7 mouse cellular contexts compared by ENCODE assay signal in the genomic region with DNA sequence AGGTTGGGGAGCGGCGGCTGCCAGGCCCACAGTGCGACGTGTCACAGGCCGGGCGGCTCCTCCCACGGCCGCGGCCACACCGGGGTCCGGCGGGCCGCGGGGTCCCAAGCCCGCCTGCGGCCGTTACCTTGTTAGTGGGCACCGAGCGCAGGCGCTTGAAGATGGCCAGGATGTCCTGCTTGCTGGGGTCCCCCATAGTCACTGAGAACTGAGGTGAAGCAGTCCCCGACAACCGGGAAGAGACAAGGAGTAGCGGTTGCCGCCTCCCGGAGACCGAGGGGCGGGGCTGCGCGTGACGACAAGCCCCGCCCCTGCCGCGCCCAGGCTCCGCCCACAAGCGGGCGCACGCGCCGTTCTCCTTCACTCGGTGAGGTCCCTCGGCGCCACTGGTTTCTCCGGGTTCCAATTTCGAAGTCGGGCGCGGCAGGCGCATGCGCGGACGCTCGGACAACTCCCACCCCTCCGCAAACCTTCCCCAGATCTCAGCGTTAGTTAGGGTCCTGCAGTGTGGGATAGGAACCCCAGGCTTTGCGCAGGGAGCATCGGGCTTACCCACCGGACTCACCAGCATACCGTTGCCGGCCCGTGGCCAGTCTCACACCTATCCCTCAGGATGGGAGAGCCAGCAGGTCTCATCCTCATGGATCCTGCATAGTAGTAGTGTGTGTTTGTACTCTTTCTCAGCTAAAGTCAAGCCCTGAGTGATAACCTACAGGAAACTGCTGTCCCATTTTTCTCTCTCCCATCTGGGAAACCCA. TPM values are rescaled to one million over a fixed set of nuclear protein-coding genes. Genes with fewer than 3 reads are reported as not detected.
A peak's percentile ranks its signal among the peaks of the same experiment; 100 is the strongest.
DNase-seq lines count a peak whose midpoint lies in the region; ATAC-seq lines count a peak whose summit lies in the region.

TSS of gene Arfgap3 (minus strand) at position 294 of the 758 bp plus-strand sequence.

- peak within 1 kb of the TSS; percentile 91 for H3K27ac ChIP-seq in intestine, embryonic 15.5 days
- H3K27ac ChIP-seq in midbrain, embryonic 10.5 days (replicated peaks): peak within 1 kb of the TSS; percentile 89

- WGBS in intestine, embryonic 15.5 days: under 1% methylated on average over 60 of the region's 60 CpGs
- WGBS in midbrain, embryonic 10.5 days: under 1% methylated on average over 57 of the region's 60 CpGs

- DNase-seq in adrenal gland, adult 18-20 months (ENCODE audit: low spot score in 2 of 2): peak; percentile 97
- peak; percentile 97 for DNase-seq in embryo, embryonic 11 days
- DNase-seq in gastrocnemius, postnatal 36 days: peak; percentile 89 to 93
- peak; percentile 94 to 96 for DNase-seq in left cerebral cortex, postnatal 25 days (ENCODE audit: low spot score in 2 of 2)
- DNase-seq in midbrain, embryonic 10.5 days (ENCODE audit: low spot score): peak; percentile 96
- DNase-seq in right cerebral cortex, postnatal 4 days: peak; percentile 98

- peak within 1 kb of the TSS; percentile 81 for H3K4me2 ChIP-seq in intestine, embryonic 15.5 days (replicated peaks)

- peak; percentile 89 for ATAC-seq in intestine, embryonic 15.5 days

- no peaks in the 10 kb centered on the region for H3K9me3 ChIP-seq in intestine, embryonic 15.5 days
- H3K9me3 ChIP-seq in midbrain, embryonic 10.5 days (replicated peaks): no peaks in the 10 kb centered on the region

- H3K4me1 ChIP-seq in intestine, embryonic 15.5 days (replicated peaks): peaks cover 14% of the 10 kb centered on the region; the same call in 1 of the 2 replicates
- H3K4me1 ChIP-seq in midbrain, embryonic 10.5 days: peaks cover 22% of the 10 kb centered on the region

- intact Hi-C loops in gastrocnemius, postnatal 36 days (cut with DNase I): no loop called here
- intact Hi-C loops in left cerebral cortex, postnatal 25 days (cut with DNase I): no loop called here

- peak within 1 kb of the TSS; percentile 83 for H3K4me3 ChIP-seq in intestine, embryonic 15.5 days (replicated peaks)
- peak within 1 kb of the TSS; percentile 72 for H3K4me3 ChIP-seq in midbrain, embryonic 10.5 days

- no peaks in the 10 kb centered on the region for H3K27me3 ChIP-seq in intestine, embryonic 15.5 days (replicated peaks)
- 0 out of 2 replicates have a peak, but pooled peaks cover 10% of the 10 kb centered on the region for H3K27me3 ChIP-seq in midbrain, embryonic 10.5 days (ENCODE audit: low read depth, poor library complexity, severe bottlenecking)

- no peaks in the 10 kb centered on the region for H3K36me3 ChIP-seq in intestine, embryonic 15.5 days
- no peaks in the 10 kb centered on the region; the same call in 1 of the 2 replicates for H3K36me3 ChIP-seq in midbrain, embryonic 10.5 days

- peak within 1 kb of the TSS; percentile 81 for H3K9ac ChIP-seq in intestine, embryonic 15.5 days

RNA-seq across cellular contexts. Expression of gene Arfgap3, which starts in this region (rescaled TPM):
- total RNA-seq in adrenal gland, adult 18-20 months (2021): 10 to 100 TPM; 22.1 to 24.5 TPM
- 1 to 10 TPM; 5.7 to 6.1 TPM for total RNA-seq in gastrocnemius, postnatal 36 days (2021)
- polyA plus RNA-seq in intestine, embryonic 15.5 days (2015; fragmentation: Nextera tagmentation; extraction: Ambion mirVana): 60.5 and 62.9 TPM in 2 replicates
- 10 to 100 TPM; 17.3 to 24.4 TPM for total RNA-seq in left cerebral cortex, postnatal 25 days (2021)
- polyA plus RNA-seq in midbrain, embryonic 10.5 days (2016; fragmentation: Nextera tagmentation; extraction: Ambion mirVana): 29.2 and 32.8 TPM in 2 replicates

Comparison
In these comparisons a context has a peak if more than half of its experiments do, and no peak if none do; other contexts are left out.
1. Peak in every context shown above with its lines: DNase-seq, ATAC-seq, H3K4me3 ChIP-seq and H3K27ac ChIP-seq.